ENCODE assay signal across 16 mouse cellular contexts in the genomic region with DNA sequence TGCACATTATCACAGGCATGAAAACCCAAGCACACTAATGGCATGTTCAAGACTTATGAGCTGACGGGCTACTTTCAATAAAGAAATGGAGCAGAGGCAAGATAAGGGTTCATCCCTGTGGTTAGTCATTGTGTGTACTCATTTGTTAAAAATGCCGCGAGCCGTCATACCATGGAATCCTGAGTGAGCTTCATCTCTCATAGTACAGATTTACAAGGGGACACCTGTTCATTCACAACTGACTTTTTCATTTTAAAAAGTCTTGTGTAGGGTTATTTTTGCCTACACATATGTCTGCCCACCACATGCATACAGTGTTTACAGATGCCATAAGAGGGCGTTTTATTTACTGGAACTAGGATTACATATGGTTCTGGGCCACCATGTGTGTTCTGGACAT.
"Had no signal": no experiment of that assay in that cellular context is flagged by ENCODE, and none has a peak within 500 bp of the region (broad histone marks: within the 10 kb centered on the region; RNA-seq: fewer than 3 reads in every experiment).

No protein-coding gene starts in this region.

- H3K27me3 ChIP-seq: neural tube, embryonic 13.5 days; neural tube, embryonic 15.5 days; stomach, embryonic 15.5 days had no signal

- H3K36me3 ChIP-seq: neural tube, embryonic 13.5 days; neural tube, embryonic 15.5 days; stomach, embryonic 15.5 days had no signal

- DNase-seq: retina, postnatal 1 day; right cerebral cortex, adult 18-20 months; right cerebral cortex, postnatal 14 days; right cerebral cortex, postnatal 25 days; right cerebral cortex, postnatal 4 days; spleen, adult 18-20 months; thymus, adult 18-20 months; thymus, adult 2 months; thymus, postnatal 14 days; thymus, postnatal 25 days; thymus, postnatal 36 days; thymus, postnatal 4 days had no signal

- H3K27ac ChIP-seq: neural tube, embryonic 13.5 days; neural tube, embryonic 15.5 days; stomach, embryonic 15.5 days; stomach, postnatal 0 days had no signal

- H3K9ac ChIP-seq: neural tube, embryonic 13.5 days; neural tube, embryonic 15.5 days; stomach, embryonic 15.5 days had no signal

- H3K4me3 ChIP-seq: neural tube, embryonic 13.5 days; neural tube, embryonic 15.5 days; stomach, embryonic 15.5 days had no signal

- H3K4me1 ChIP-seq: neural tube, embryonic 13.5 days; neural tube, embryonic 15.5 days; stomach, embryonic 15.5 days had no signal
